Mouse (Mus musculus): Measurements from ENCODE around the gene Paqr3.

- TF ChIP-seq CTCF (IDR thresholded peaks at IDR 0.05; ENCODE audit: low read depth, low read length) = no peak
- no peak for TF ChIP-seq POLR2AphosphoS5 (IDR thresholded peaks at IDR 0.05; ENCODE audit: insufficient replicate concordance, low read depth, low read length)
Observed at GRCm38 (mm10) chr5:97097631-97098041, 13.8 kb downstream of the Paqr3 start.
